Mouse (Mus musculus): ENCODE measurements at regions not wholly inside any gene's neighbourhood (a gene's known extent, or its start where the extent isn't known, plus 50 kb on each side); places are given as distances from the start of the nearest gene placed in this dataset.

GRCm38 (mm10) chr3:128113209-128113608 lies 217.1 kb upstream of the Fam241a start:
- no peak for DNase-seq (ENCODE audit: low read depth)

GRCm38 (mm10) chr3:128110406-128110805 lies 214.3 kb upstream of the Fam241a start:
- DNase-seq (ENCODE audit: low read depth), result no peak

GRCm38 (mm10) chr3:128104516-128104915 lies 208.4 kb upstream of the Fam241a start:
- DNase-seq (ENCODE audit: low read depth), result no peak

- no peak for DNase-seq (ENCODE audit: low read depth)
Measured at GRCm38 (mm10) chr3:128093046-128093445, 196.9 kb upstream of the Fam241a start.

GRCm38 (mm10) chr3:128088207-128088606 lies 192.1 kb upstream of the Fam241a start:
- peak; percentile 7 for DNase-seq (ENCODE audit: low read depth)

GRCm38 (mm10) chr3:128087163-128087562 lies 191.0 kb upstream of the Fam241a start:
- DNase-seq (ENCODE audit: low read depth), result no peak

GRCm38 (mm10) chr3:128082463-128082862 lies 186.3 kb upstream of the Fam241a start:
- DNase-seq (ENCODE audit: low read depth), result no peak

GRCm38 (mm10) chr3:128081430-128081829 lies 185.3 kb upstream of the Fam241a start:
- DNase-seq (ENCODE audit: low read depth), result no peak

- DNase-seq (ENCODE audit: low read depth), result no peak
Measured at GRCm38 (mm10) chr3:128067861-128068260, 171.7 kb upstream of the Fam241a start.

GRCm38 (mm10) chr3:128054031-128054430 lies 157.9 kb upstream of the Fam241a start:
- no peak for DNase-seq (ENCODE audit: low read depth)

GRCm38 (mm10) chr3:128043709-128044108 lies 147.6 kb upstream of the Fam241a start:
- DNase-seq (ENCODE audit: low read depth), result no peak

- no peak for DNase-seq (ENCODE audit: low read depth)
Measured at GRCm38 (mm10) chr3:128040407-128041115, 144.4 kb upstream of the Fam241a start.

GRCm38 (mm10) chr3:128039185-128039584 lies 143.1 kb upstream of the Fam241a start:
- no peak for DNase-seq (ENCODE audit: low read depth)

GRCm38 (mm10) chr3:128036538-128036937 lies 140.4 kb upstream of the Fam241a start:
- no peak for DNase-seq (ENCODE audit: low read depth)

GRCm38 (mm10) chr3:128030352-128030751 lies 134.2 kb upstream of the Fam241a start:
- DNase-seq (ENCODE audit: low read depth), result no peak

- no peak for DNase-seq (ENCODE audit: low read depth)
Measured at GRCm38 (mm10) chr3:128029565-128029915, 133.4 kb upstream of the Fam241a start.

GRCm38 (mm10) chr3:128028856-128029564 lies 132.9 kb upstream of the Fam241a start:
- DNase-seq (ENCODE audit: low read depth), result no peak

- no peak for DNase-seq (ENCODE audit: low read depth)
Measured at GRCm38 (mm10) chr3:128024856-128025255, 128.7 kb upstream of the Fam241a start.

- no peak for DNase-seq (ENCODE audit: low read depth)
Measured at GRCm38 (mm10) chr3:128014909-128015308, 118.8 kb upstream of the Fam241a start.

GRCm38 (mm10) chr3:128002905-128003641 lies 106.9 kb upstream of the Fam241a start:
- DNase-seq (ENCODE audit: low read depth), result no peak

- DNase-seq (ENCODE audit: low read depth), result peak; percentile 47
Measured at GRCm38 (mm10) chr3:128001924-128002501, 105.9 kb upstream of the Fam241a start.

GRCm38 (mm10) chr3:127995678-127996077 lies 99.6 kb upstream of the Fam241a start:
- DNase-seq (ENCODE audit: low read depth), result no peak

GRCm38 (mm10) chr3:127987583-127987982 lies 91.5 kb upstream of the Fam241a start:
- no peak for DNase-seq (ENCODE audit: low read depth)

All from induced T-regulatory cell, adult 2 months (primary cell).